Mouse (Mus musculus) urinary bladder, adult 18-20 months (tissue): ENCODE data around the gene Pafah1b1.
A peak's percentile ranks its signal among the peaks of the same experiment; 100 is the strongest.

Experiments used
- DNase-seq, 2 experiments: peaks; one replicate each; pipeline ENCODE4 v3.0.0; 2022; ENCODE audit warnings: low spot score in 2 of 2, mixed read lengths in 2 of 2

Pafah1b1 gene

GRCm38 (mm10) chr11:74661641-74662040 is 62.8 kb downstream of the Pafah1b1 start:
- DNase-seq = no peak

DNA sequence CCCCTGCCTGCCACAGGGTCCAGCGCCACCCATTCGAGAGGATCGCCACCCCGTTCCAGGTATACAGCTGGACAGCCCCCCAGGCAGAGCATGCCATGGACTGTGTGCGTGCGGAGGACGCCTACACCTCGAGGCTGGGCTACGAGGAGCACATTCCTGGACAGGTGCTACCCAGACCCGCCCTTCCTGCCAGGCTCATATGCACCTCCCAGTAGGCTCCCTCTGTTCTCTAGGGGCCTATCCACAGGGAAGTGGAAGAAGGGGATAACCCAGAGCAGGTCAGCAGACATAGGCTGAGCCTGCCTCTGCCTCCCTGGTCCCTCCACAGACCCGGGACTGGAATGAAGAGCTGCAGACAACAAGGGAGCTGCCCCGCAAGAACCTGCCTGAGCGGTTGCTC is 64.1 kb downstream of the Pafah1b1 start:
- DNase-seq = no peak

- DNase-seq = no peak
Measured at GRCm38 (mm10) chr11:74655941-74656340, 68.5 kb downstream of the Pafah1b1 start.

GRCm38 (mm10) chr11:74653385-74653784 is 71.1 kb downstream of the Pafah1b1 start:
- DNase-seq = no peak

- no peak for DNase-seq
Measured at GRCm38 (mm10) chr11:74652791-74653191, 71.7 kb downstream of the Pafah1b1 start.

DNA sequence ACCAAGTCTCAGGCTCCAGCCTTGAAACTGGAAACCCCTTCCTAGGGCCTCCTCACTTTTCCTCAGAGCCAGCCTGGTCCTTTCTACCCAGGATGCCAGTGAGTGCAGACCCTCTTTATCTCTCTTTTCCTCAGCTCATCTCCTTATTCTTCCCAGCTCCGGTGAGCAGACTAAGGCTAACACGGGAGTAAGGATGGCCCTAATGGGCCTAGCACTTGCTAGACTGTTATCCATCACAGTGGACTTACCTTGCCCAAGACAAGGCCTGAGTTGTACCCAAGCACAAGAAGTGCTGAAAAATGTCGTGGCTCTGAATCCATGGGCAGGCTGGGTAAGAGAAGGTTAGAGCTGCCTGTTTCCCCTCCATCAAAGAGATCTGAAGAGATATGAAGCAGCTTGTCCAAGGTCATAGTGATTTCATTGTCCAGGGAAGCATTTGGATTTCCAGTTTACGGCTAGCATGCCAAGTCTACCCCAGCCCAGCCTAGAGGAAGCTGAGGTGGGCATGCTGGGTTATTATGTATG is 73.8 kb downstream of the Pafah1b1 start:
- no peak for DNase-seq

DNA sequence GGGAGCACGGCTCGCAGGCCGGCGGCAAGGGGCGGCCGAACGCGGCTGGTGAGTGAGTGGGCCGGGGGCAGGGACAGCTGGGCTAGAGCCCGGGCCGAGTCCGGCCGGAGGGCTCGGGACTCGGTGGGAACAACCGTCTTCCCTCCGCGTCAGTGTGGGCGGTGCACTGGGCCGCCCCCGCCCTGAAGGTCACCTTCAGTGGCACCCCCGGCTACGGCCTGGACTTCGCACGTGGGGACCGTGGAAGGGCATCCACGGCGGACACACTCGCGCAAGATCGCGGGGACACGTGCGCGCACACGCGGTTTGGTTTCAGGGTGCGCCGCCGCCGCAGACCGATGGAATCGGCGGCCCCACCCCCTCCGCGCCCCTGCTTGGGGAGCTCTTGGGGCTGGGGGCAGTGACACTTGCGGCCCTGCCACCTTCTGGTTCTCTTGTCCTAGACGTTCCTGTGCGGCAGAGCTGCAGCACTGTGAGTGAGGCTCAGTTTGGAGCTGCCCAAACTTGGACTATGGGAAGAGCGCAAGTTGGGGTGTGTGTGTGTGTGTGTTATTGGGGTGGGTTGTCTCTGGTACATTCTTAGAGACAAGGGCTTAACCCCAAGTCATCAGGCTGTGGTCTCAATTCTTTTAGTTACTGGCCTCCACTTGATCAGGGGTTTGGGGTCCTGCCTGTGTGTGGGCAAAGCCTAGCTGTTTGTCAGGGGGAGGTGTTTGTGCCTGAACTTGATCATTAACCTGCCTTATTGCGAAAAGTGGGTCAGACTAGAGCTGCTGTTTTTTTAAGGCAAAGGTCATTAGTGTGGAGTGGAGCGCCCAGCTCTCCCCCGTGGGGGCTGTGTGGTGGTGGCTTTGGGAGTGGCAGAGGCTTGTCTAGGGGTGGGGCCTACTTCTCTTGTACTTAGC is 74.6 kb downstream of the Pafah1b1 start:
- DNase-seq = peak; percentile 37 to 62

GRCm38 (mm10) chr11:74649095-74649646 is 75.3 kb downstream of the Pafah1b1 start, which contains the start of gene Cluh:
Gene Cluh, plus strand, starts transcription at chr11:74649495.
- DNase-seq = peak; percentile 96 to 99

- no peak for DNase-seq
Measured at GRCm38 (mm10) chr11:74648676-74649075, 75.8 kb downstream of the Pafah1b1 start.

DNA sequence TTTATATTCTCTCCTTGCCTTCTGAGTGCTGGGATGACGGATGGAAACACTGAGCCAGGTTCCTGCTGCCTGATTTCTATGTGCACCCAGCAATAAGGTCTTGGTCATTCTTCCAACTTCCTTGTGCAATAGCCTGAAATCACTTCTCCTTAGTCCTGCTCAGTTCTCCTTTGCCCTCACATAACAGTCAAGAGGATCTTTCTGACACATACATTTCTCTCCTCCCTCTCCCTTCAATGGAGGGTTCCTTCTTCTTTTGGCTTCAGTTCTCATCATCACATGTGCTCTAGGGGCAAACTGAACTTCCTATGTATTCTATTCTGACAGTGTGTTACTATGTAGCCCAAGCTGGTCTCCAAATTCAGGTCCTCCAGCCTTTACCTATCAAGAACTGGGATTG is 76.5 kb downstream of the Pafah1b1 start:
- no peak for DNase-seq

- no peak for DNase-seq
Measured at GRCm38 (mm10) chr11:74639628-74640027, 84.8 kb downstream of the Pafah1b1 start.

DNA sequence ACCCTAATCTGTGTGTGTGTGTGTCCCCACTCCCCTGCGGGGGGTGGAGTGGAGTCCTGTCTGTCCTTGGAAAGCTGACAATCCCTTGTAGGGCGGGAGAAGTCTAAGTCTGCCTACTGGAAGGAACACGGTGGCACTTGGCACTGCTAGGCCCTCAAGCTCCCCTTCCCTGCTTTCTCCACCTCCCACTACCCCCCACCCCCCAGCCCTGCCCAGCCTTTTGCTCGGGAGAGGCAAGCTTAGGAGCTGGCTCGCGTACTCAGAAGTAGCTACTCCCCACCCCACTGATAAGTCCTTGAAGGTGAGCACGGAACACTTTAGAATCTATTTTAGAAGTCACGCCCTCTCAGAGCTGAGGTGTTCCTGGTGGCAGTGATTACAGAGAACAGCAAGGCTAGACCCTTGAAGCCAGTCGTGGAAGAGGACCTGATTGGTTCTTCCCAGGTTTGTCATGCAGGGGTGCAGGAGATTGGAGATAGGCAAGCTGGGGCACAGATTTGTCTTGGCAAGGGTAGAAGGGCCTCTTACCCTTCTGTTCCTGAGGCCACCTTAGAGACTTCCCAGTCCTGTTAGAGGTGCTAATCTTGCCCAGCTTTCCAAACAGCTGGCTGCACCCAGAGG is 85.6 kb downstream of the Pafah1b1 start:
- no peak for DNase-seq

GRCm38 (mm10) chr11:74637971-74638790 is 86.3 kb downstream of the Pafah1b1 start:
- DNase-seq = peak; percentile 74 to 80

DNA sequence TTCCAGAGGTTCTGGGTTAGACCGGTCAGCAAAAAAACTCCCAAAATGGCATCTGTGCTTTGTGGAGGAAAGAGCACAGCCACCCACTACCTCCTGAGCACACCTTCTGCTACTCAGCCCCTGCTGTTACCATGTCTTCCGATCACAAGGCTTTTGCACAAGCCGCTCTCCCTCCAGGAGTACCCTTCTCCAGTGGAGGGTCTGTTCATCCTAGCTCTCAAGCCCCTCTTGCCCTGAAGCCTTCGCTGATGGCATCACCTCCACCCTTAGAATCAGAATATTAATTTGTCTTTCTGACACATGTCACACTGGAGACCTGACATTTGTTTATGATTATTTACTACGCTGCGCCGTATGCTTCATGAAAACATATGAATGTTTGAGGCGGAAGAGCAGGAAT is 87.0 kb downstream of the Pafah1b1 start:
- no peak for DNase-seq

GRCm38 (mm10) chr11:74634490-74635275 is 89.8 kb downstream of the Pafah1b1 start:
- DNase-seq = no peak

GRCm38 (mm10) chr11:74631880-74632789 is 92.3 kb downstream of the Pafah1b1 start:
- DNase-seq = no peak

GRCm38 (mm10) chr11:74627481-74627880 is 97.0 kb downstream of the Pafah1b1 start:
- DNase-seq = no peak

- DNase-seq = no peak
Measured at GRCm38 (mm10) chr11:74625333-74625732, 99.1 kb downstream of the Pafah1b1 start.
